Mouse (Mus musculus) spleen, adult 2 months (tissue): ENCODE results near the gene Hs6st3.

ENCODE experiments used
- CTCF ChIP-seq: fragments of 200-500 bp; IDR thresholded peaks from 2 replicates; pipeline ENCODE4 v1.5.1; 2011; ENCODE audit warnings: mild to moderate bottlenecking, inconsistent platforms; ENCODE audit not compliant: insufficient read depth, insufficient read length, insufficient replicate concordance; ENCODE audit errors: extremely low read depth
- POLR2A ChIP-seq: fragments of 200-500 bp; IDR thresholded peaks from 2 replicates; pipeline ENCODE4 v1.6.1; 2011; ENCODE audit warnings: low read depth, low read length, inconsistent platforms

GRCm38 (mm10) chr14:119849338-119849737 is 711.2 kb downstream of the Hs6st3 start:
- TF ChIP-seq CTCF (no peak), POLR2A (no peak)
